Mouse (Mus musculus) lung, postnatal 4 days (tissue): Measurements from ENCODE around the gene Adam19.

Experiments used
- DNase-seq, 2 experiments: peaks; one replicate each; pipeline ENCODE4 v3.0.0; 2021

Adam19 gene

GRCm38 (mm10) chr11:46054911-46055895 is 589 bp upstream of the Adam19 start:
- no peak for DNase-seq

- DNase-seq, result peak; percentile 62 to 79
Measured at GRCm38 (mm10) chr11:46056770-46057411, 1.1 kb downstream of the Adam19 start.

GRCm38 (mm10) chr11:46058011-46058410 is 2.2 kb downstream of the Adam19 start:
- no peak for DNase-seq

- DNase-seq, result no peak
Measured at GRCm38 (mm10) chr11:46058916-46059315, 3.1 kb downstream of the Adam19 start.

- DNase-seq, result peak in 1 of 2 experiments; percentile 53
Measured at GRCm38 (mm10) chr11:46059887-46060650, 4.3 kb downstream of the Adam19 start.

- DNase-seq, result peak; percentile 60 to 76
Measured at GRCm38 (mm10) chr11:46060651-46061020, 4.8 kb downstream of the Adam19 start.

GRCm38 (mm10) chr11:46061776-46062445 is 6.1 kb downstream of the Adam19 start:
- no peak for DNase-seq

GRCm38 (mm10) chr11:46062569-46062968 is 6.8 kb downstream of the Adam19 start:
- DNase-seq, result no peak

- DNase-seq, result peak; percentile 66 to 83
Measured at GRCm38 (mm10) chr11:46062993-46063731, 7.4 kb downstream of the Adam19 start.

- peak; percentile 68 to 77 for DNase-seq
Measured at GRCm38 (mm10) chr11:46064767-46065166, 9.0 kb downstream of the Adam19 start.

- DNase-seq, result peak; percentile 84 to 93
Measured at GRCm38 (mm10) chr11:46065201-46066011, 9.6 kb downstream of the Adam19 start.

- DNase-seq, result no peak
Measured at GRCm38 (mm10) chr11:46067371-46068060, 11.7 kb downstream of the Adam19 start.

- DNase-seq, result peak in 1 of 2 experiments; percentile 55
Measured at GRCm38 (mm10) chr11:46068756-46069407, 13.1 kb downstream of the Adam19 start.

GRCm38 (mm10) chr11:46069408-46070003 is 13.7 kb downstream of the Adam19 start:
- peak in 1 of 2 experiments; percentile 56 for DNase-seq

- no peak for DNase-seq
Measured at GRCm38 (mm10) chr11:46070161-46070560, 14.4 kb downstream of the Adam19 start.

- no peak for DNase-seq
Measured at GRCm38 (mm10) chr11:46070789-46071188, 15.0 kb downstream of the Adam19 start.

- DNase-seq, result no peak
Measured at GRCm38 (mm10) chr11:46072466-46073060, 16.8 kb downstream of the Adam19 start.

- DNase-seq, result peak in 1 of 2 experiments; percentile 80
Measured at GRCm38 (mm10) chr11:46073061-46073849, 17.5 kb downstream of the Adam19 start.
